In genomic region chr16:85145369-85145768, GRCm38 (mm10) we compare ENCODE assay signal across 17 mouse cellular contexts. TPM values are rescaled to one million over a fixed set of nuclear protein-coding genes. Genes with fewer than 3 reads are reported as not detected.
DNase-seq lines count a peak whose midpoint lies in the region; ATAC-seq and TF ChIP-seq lines count a peak whose summit lies in the region.
"Had no signal": no experiment of that assay in that cellular context is flagged by ENCODE, and none has a peak within 500 bp of the region (broad histone marks: within the 10 kb centered on the region; RNA-seq: fewer than 3 reads in every experiment).

No protein-coding gene starts in this region.

- no peak overlapping the region for H3K9ac ChIP-seq in hindbrain, embryonic 11.5 days (ENCODE audit: low read depth, low read length)
- no peak overlapping the region for H3K9ac ChIP-seq in hindbrain, embryonic 14.5 days
- no peak overlapping the region for H3K9ac ChIP-seq in intestine, postnatal 0 days (ENCODE audit: low read depth, low read length)
- H3K9ac ChIP-seq in midbrain, embryonic 15.5 days, result no peak overlapping the region
- H3K9ac ChIP-seq: heart, embryonic 12.5 days had no signal

- no peak overlapping the region for H3K4me2 ChIP-seq in hindbrain, embryonic 11.5 days (replicated peaks; ENCODE audit: low read depth, low read length)
- no peak overlapping the region for H3K4me2 ChIP-seq in hindbrain, embryonic 14.5 days (replicated peaks)
- H3K4me2 ChIP-seq in intestine, postnatal 0 days (replicated peaks; ENCODE audit: low read depth), result no peak overlapping the region
- H3K4me2 ChIP-seq in midbrain, embryonic 15.5 days, result no peak overlapping the region
- H3K4me2 ChIP-seq: heart, embryonic 12.5 days; liver, embryonic 11.5 days had no signal

- no peaks in the 10 kb centered on the region for H3K27me3 ChIP-seq in hindbrain, embryonic 11.5 days (ENCODE audit: control insufficient read depth, insufficient read depth, low read length)
- no peaks in the 10 kb centered on the region for H3K27me3 ChIP-seq in hindbrain, embryonic 10.5 days (ENCODE audit: insufficient read depth, poor library complexity, severe bottlenecking)
- H3K27me3 ChIP-seq in hindbrain, embryonic 14.5 days (ENCODE audit: control insufficient read depth, insufficient read depth, low read length), result no peaks in the 10 kb centered on the region
- no peaks in the 10 kb centered on the region for H3K27me3 ChIP-seq in intestine, postnatal 0 days (replicated peaks; ENCODE audit: control insufficient read depth, insufficient read depth, low read length)
- no peaks in the 10 kb centered on the region for H3K27me3 ChIP-seq in midbrain, embryonic 15.5 days (replicated peaks)
- H3K27me3 ChIP-seq: heart, embryonic 12.5 days had no signal

- no peak for TF ChIP-seq CTCF in intestine, postnatal 0 days (IDR thresholded peaks at IDR 0.05; ENCODE audit: low read depth)

- intact Hi-C loops in heart, postnatal 10 days (cut with DNase I), result no loop called here

- 0 out of 2 replicates have a peak, but pooled peaks have one; percentile 19 for ATAC-seq in hindbrain, embryonic 11.5 days (ENCODE audit: low FRiP score)
- ATAC-seq in hindbrain, embryonic 14.5 days (ENCODE audit: low FRiP score), result 0 out of 2 replicates have a peak, but pooled peaks have one; percentile 22
- no peak for ATAC-seq in intestine, postnatal 0 days
- peak; percentile 52; the same call in 1 of the 2 replicates for ATAC-seq in midbrain, embryonic 15.5 days (replicated peaks)

- no peaks in the 10 kb centered on the region for H3K4me1 ChIP-seq in hindbrain, embryonic 11.5 days (replicated peaks; ENCODE audit: control insufficient read depth, insufficient read depth, low read length)
- H3K4me1 ChIP-seq in hindbrain, embryonic 10.5 days (replicated peaks), result peaks cover 16% of the 10 kb centered on the region
- H3K4me1 ChIP-seq in hindbrain, embryonic 14.5 days (replicated peaks; ENCODE audit: control insufficient read depth, insufficient read depth, low read length), result 0 out of 2 replicates have a peak, but pooled peaks cover 5% of the 10 kb centered on the region
- peaks cover 5% of the 10 kb centered on the region; the same call in 1 of the 2 replicates for H3K4me1 ChIP-seq in intestine, postnatal 0 days (replicated peaks; ENCODE audit: control insufficient read depth, insufficient read depth, low read length)
- peaks cover 15% of the 10 kb centered on the region for H3K4me1 ChIP-seq in midbrain, embryonic 15.5 days

- WGBS in hindbrain, embryonic 11.5 days, result 82% methylated on average over 11 of the region's 11 CpGs
- WGBS in hindbrain, embryonic 10.5 days, result 76% methylated on average over 11 of the region's 11 CpGs
- WGBS in hindbrain, embryonic 14.5 days, result 72% methylated on average over 11 of the region's 11 CpGs
- 94% methylated on average over 11 of the region's 11 CpGs for WGBS in intestine, postnatal 0 days
- 36% methylated on average over 11 of the region's 11 CpGs for WGBS in midbrain, embryonic 15.5 days

- H3K27ac ChIP-seq in hindbrain, embryonic 11.5 days (ENCODE audit: low read depth, low read length), result no peak overlapping the region
- no peak overlapping the region for H3K27ac ChIP-seq in hindbrain, embryonic 10.5 days
- no peak overlapping the region for H3K27ac ChIP-seq in hindbrain, embryonic 14.5 days
- peak overlapping the region; percentile 46; the same call in 1 of the 2 replicates for H3K27ac ChIP-seq in intestine, postnatal 0 days (ENCODE audit: low read depth, low read length)
- no peak overlapping the region for H3K27ac ChIP-seq in midbrain, embryonic 15.5 days
- H3K27ac ChIP-seq: stomach, postnatal 0 days had no signal

- H3K4me3 ChIP-seq in hindbrain, embryonic 11.5 days (ENCODE audit: low read depth, low read length), result no peak overlapping the region
- no peak overlapping the region for H3K4me3 ChIP-seq in hindbrain, embryonic 10.5 days
- H3K4me3 ChIP-seq in hindbrain, embryonic 14.5 days (replicated peaks; ENCODE audit: low read length), result no peak overlapping the region
- H3K4me3 ChIP-seq in intestine, postnatal 0 days (ENCODE audit: low read depth, low read length), result no peak overlapping the region
- H3K4me3 ChIP-seq in midbrain, embryonic 15.5 days, result no peak overlapping the region
- H3K4me3 ChIP-seq: embryonic facial prominence, embryonic 10.5 days; heart, embryonic 12.5 days had no signal

- no peaks in the 10 kb centered on the region for H3K9me3 ChIP-seq in hindbrain, embryonic 11.5 days (ENCODE audit: control insufficient read depth, low read length)
- no peaks in the 10 kb centered on the region for H3K9me3 ChIP-seq in hindbrain, embryonic 10.5 days
- no peaks in the 10 kb centered on the region for H3K9me3 ChIP-seq in hindbrain, embryonic 14.5 days (ENCODE audit: control insufficient read depth, low read length)
- H3K9me3 ChIP-seq in intestine, postnatal 0 days (ENCODE audit: control insufficient read depth), result no peaks in the 10 kb centered on the region
- no peaks in the 10 kb centered on the region for H3K9me3 ChIP-seq in midbrain, embryonic 15.5 days
- H3K9me3 ChIP-seq: embryonic facial prominence, embryonic 10.5 days; heart, embryonic 12.5 days had no signal

- no peaks in the 10 kb centered on the region for H3K36me3 ChIP-seq in hindbrain, embryonic 11.5 days (ENCODE audit: control insufficient read depth, insufficient read depth, low read length)
- peaks cover 7% of the 10 kb centered on the region for H3K36me3 ChIP-seq in hindbrain, embryonic 10.5 days
- H3K36me3 ChIP-seq in hindbrain, embryonic 14.5 days (replicated peaks; ENCODE audit: control insufficient read depth, insufficient read depth), result no peaks in the 10 kb centered on the region
- H3K36me3 ChIP-seq in intestine, postnatal 0 days (ENCODE audit: control insufficient read depth, insufficient read depth), result no peaks in the 10 kb centered on the region
- H3K36me3 ChIP-seq in midbrain, embryonic 15.5 days (replicated peaks), result no peaks in the 10 kb centered on the region
- H3K36me3 ChIP-seq: heart, embryonic 12.5 days had no signal

- no peak for DNase-seq in hindbrain, embryonic 11.5 days (ENCODE audit: low spot score)
- no peak for DNase-seq in hindbrain, embryonic 10.5 days (ENCODE audit: low spot score)
- no peak for DNase-seq in hindbrain, embryonic 14.5 days (ENCODE audit: low spot score)
- no peak for DNase-seq in adrenal gland, adult (ENCODE audit: inconsistent age in 2 of 2, low spot score in 1 of 2)
- DNase-seq in heart, postnatal 10 days, result no peak
- DNase-seq: adrenal gland, postnatal 36 days; B cell, adult 2 months; kidney, postnatal 14 days; lung, adult 18-20 months; lung, postnatal 14 days; right cerebral cortex, postnatal 14 days had no signal

RNA-seq across cellular contexts. Expression of gene App, which starts 28.2 kb away (rescaled TPM):
- polyA plus RNA-seq in hindbrain, embryonic 11.5 days (2014; fragmentation: Nextera tagmentation; extraction: Ambion mirVana), result 184 and 203 TPM in 2 replicates
- 125 and 161 TPM in 2 replicates for polyA plus RNA-seq in hindbrain, embryonic 10.5 days (2016; fragmentation: Nextera tagmentation; extraction: Ambion mirVana)
- 430 and 468 TPM in 2 replicates for polyA plus RNA-seq in hindbrain, embryonic 14.5 days (2014; fragmentation: Nextera tagmentation; extraction: Ambion mirVana)
- polyA plus RNA-seq in intestine, postnatal 0 days (2015; fragmentation: Nextera tagmentation; extraction: Ambion mirVana), result 191 and 203 TPM in 2 replicates
- polyA plus RNA-seq in midbrain, embryonic 15.5 days (2015; fragmentation: Nextera tagmentation; extraction: Ambion mirVana), result 413 and 416 TPM in 2 replicates
- total RNA-seq in heart, postnatal 10 days (2021), result 100 to 1,000 TPM; 231 to 247 TPM
